Mouse (Mus musculus) adrenal gland, adult 10 weeks (tissue): ENCODE data around the gene Spc24. TPM values are rescaled to one million over a fixed set of nuclear protein-coding genes. Genes with fewer than 3 reads are reported as not detected.

ENCODE experiments used
- polyA plus RNA-seq: library from polyadenylated mRNA; stranded (reverse); fragments of 350-450 nt; fragmentation: Illumina TruSeq; extraction: RNeasy Lipid Tissue Mini Kit (QIAGEN cat#74804); gene quantifications from one replicate; pipeline ENCODE4 v1.2.3, GENCODE M21; 2014; ENCODE audit warnings: low read depth, low replicate concordance

The Spc24 gene
- polyA plus RNA-seq: 0.58 TPM

DNA sequence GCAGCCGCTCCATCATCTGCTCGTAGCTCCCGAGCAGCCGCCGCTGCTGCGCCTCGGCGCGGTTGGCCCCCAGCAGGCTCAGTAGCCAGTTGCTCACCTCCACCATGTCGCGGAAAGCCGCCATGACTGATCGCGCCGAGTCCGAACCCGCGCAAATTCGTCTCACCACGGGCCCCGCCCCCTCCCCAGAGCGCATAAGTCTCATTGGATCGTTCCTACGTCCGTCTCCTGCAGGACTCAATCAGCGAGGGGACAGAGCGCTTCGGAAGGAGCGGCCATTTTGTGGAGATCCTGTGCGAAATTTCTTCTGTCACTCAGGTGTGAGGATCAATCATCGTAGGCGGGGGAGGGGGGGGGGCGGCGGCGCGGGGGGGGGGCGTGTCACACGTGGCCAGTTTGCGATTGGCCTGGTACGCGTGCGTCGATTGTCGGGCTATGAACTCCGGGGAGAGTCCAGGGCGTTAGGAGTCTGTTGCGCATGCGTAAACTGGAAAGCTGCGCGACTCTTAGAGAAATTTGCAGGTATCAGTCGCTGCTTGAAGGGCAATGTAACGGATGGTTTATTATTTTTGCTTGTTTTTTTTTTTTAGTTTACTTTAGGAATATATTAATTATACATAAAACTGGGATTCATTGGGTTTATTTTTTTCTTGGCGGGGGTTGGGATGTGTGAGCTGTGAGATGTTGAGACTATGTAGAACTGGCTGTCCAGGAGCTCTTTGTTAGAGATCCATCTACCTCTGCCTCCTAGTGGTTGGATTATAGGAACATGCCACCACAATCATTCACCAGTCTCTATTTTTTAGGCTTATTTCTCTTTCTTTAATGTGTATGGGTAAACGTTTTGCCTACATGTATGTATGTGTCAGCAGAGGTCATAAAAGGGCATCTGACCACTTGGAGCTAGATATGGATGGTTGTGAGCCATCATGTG, at the start of gene Spc24:
Gene Spc24 (minus strand): TSS at position 149 of the 934 bp plus-strand sequence.

DNA sequence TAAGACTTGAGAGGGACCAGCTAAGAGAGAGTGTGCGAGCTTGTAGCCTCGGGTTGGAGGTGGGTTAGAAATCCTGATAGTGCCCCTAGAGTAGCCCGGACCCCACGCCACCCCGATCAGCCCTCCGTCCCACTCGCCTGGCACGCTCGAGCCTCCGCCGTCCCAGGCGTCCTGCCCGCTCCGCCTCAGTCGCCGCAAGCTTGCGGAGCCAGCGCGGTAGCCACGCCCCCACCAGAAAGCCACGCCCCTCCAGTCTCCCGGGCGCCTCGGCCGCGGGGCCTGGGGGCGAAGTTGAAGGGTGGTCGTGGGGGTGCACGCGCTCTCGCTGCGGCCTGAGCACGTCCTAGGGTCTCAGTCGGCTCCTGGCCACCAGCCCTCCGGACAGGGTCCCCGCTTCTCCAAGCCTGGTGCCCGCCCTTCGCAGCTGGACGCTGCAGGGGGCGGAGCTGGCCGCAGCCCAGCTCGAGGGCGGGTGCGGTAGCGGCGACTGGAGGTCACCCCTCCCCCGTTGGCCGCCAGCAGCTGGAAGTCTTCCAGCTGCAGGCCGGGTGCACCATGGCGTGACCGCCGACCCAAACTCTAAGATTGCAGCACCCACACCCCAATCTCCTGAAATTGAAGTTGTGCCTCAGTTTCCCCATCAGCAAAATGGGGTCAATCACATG, 38.4 kb upstream of the Spc24 start, which contains the start of gene Kank2:
Gene Kank2 (minus strand): TSS at position 400 of the 665 bp plus-strand sequence.

DNA sequence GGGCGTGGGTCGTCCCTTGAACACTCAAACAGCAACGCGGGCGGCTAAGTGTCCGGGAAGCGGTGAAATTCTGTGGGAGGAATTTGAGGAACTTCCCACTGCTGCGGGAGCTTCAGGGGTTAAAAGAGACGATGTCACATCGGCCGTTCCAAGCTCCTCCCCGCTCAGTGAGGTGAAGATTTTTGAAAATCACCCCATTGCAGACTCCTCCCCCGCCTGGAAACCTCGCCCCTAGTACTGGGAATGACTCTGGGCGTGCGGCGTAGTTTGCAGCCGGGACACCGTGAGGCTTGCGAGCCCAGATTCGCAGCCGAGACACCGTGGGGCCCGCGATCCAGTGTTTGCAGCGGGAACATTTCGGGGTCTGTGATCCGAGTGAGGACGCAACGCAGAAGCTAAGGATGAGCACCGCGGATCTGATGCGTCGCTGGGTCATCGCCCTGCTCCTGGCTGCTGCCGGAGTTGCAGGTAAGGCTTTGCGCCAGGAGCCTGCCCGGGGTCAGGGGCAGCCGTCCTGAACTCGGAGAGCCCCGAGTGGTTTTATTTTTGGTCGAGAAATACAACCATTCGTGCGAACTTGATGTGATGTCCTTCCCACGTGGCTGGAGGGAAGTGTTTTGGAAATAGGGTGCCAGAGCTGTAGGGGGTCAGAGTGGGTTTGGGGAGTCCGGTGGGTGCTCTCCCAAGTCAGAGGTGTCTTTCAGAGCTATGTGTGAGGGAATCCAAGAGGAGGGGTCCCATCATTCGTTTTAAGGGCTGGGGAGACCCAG, 36.5 kb downstream of the Spc24 start, which contains the start of gene Ldlr:
Gene Ldlr (plus strand): TSS at position 107 of the 770 bp plus-strand sequence.

Other genes starting within 250 kb of the Spc24 start
- gene AB124611, start 234.1 kb downstream of the Spc24 start, polyA plus RNA-seq: 1.0 TPM
- 4.1 TPM for gene Carm1, start 213.4 kb downstream of the Spc24 start, polyA plus RNA-seq
- 78.3 TPM for gene Timm29, start 167.6 kb downstream of the Spc24 start, polyA plus RNA-seq
- 9.4 TPM for gene Yipf2, start 167.5 kb downstream of the Spc24 start, polyA plus RNA-seq
- gene Smarca4, start 144.1 kb downstream of the Spc24 start, polyA plus RNA-seq: 5.7 TPM
- gene Ldlr, start 36.8 kb downstream of the Spc24 start, polyA plus RNA-seq: 37.2 TPM
- 13.8 TPM for gene Kank2, start 38.4 kb upstream of the Spc24 start, polyA plus RNA-seq
- gene Angptl8, start 75.2 kb upstream of the Spc24 start, polyA plus RNA-seq: not detected
- 2.9 TPM for gene Dock6, start 92.3 kb upstream of the Spc24 start, polyA plus RNA-seq
- gene Rab3d, start 157.9 kb upstream of the Spc24 start, polyA plus RNA-seq: 14.0 TPM
- gene Ccdc159, start 167.2 kb upstream of the Spc24 start, polyA plus RNA-seq: 0.99 TPM
- 8.9 TPM for gene Tmem205, start 167.3 kb upstream of the Spc24 start, polyA plus RNA-seq
- 2.2 TPM for gene Plppr2, start 176.7 kb upstream of the Spc24 start, polyA plus RNA-seq
- 10.1 TPM for gene Swsap1, start 195.5 kb upstream of the Spc24 start, polyA plus RNA-seq
- not detected for gene Epor, start 203.2 kb upstream of the Spc24 start, polyA plus RNA-seq
- 2.8 TPM for gene Rgl3, start 229.1 kb upstream of the Spc24 start, polyA plus RNA-seq
- gene Ccdc151, start 242.3 kb upstream of the Spc24 start, polyA plus RNA-seq: 0.76 TPM
- gene Prkcsh, start 242.5 kb upstream of the Spc24 start, polyA plus RNA-seq: 10.0 TPM